Mouse (Mus musculus): ENCODE measurements at regions not wholly inside any gene's neighbourhood (a gene's known extent, or its start where the extent isn't known, plus 50 kb on each side); places are given as distances from the start of the nearest gene placed in this dataset.

DNA sequence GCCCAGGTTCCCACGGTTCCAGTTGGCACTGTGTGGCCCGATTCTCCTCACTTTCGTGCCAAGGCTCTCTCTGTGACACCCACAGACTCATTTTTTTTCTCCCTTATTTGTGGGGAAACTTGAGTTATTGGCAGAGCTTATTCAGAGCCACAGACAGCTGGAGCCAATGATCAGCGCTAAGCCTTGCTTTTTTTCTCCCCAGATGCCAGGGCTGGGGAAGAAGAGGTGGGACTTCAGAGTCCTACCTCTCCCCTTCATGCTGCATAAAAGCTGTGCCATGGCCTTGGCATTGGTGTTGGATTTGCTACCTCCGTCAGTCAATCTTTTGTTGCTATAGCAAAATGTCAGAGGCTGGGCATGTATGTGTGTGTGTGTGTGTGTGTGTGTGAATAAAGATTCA lies 56.5 kb upstream of the Cox10 start:
- TF ChIP-seq CTCF (IDR thresholded peaks at IDR 0.05; ENCODE audit: borderline replicate concordance, extremely low read depth, insufficient read depth, insufficient read length): no peak
- no peak for TF ChIP-seq POLR2A (IDR thresholded peaks at IDR 0.05; ENCODE audit: borderline replicate concordance, extremely low read depth, insufficient read depth, insufficient read length, poor library complexity, severe bottlenecking)

Measured in brain, embryonic 14.5 days (tissue).